Mouse (Mus musculus) lung, postnatal 0 days (tissue): Measurements from ENCODE around the gene Tsen15. TPM values are rescaled to one million over a fixed set of nuclear protein-coding genes. Genes with fewer than 3 reads are reported as not detected.

Source experiments
- ATAC-seq: fragments of 200-750 bp; cut with Nextera tagmentation; 2 replicates; pipeline ENCODE4 v1.8.0; 2017; ENCODE audit warnings: moderate library complexity
- DNase-seq: peaks from one replicate; pipeline ENCODE4 v3.0.0-alpha.2; 2016; ENCODE audit warnings: low spot score
- H3K27ac ChIP-seq: fragments of 300-500 bp; sonication (generic); 2 replicates; pipeline ENCODE4 v1.5.1; 2014; ENCODE audit warnings: antibody characterized with exemption, mild to moderate bottlenecking, low read length, mixed read lengths
- H3K27me3 ChIP-seq: fragments of 300-500 bp; sonication (generic); replicated peaks from 2 replicates; pipeline ENCODE4 v1.6.1; 2014; ENCODE audit warnings: low read length, mixed read lengths; ENCODE audit not compliant: insufficient read depth
- H3K36me3 ChIP-seq: fragments of 300-500 bp; sonication (generic); 2 replicates; pipeline ENCODE4 v1.6.1; 2014; ENCODE audit warnings: low read length, mixed read lengths; ENCODE audit not compliant: insufficient read depth
- H3K4me1 ChIP-seq: fragments of 300-500 bp; sonication (generic); 2 replicates; pipeline ENCODE4 v1.6.1; 2014; ENCODE audit warnings: antibody characterized with exemption, low read depth, low read length, mixed read lengths; ENCODE audit not compliant: insufficient read depth
- H3K4me2 ChIP-seq: fragments of 300-500 bp; sonication (generic); replicated peaks from 2 replicates; pipeline ENCODE4 v1.6.1; 2014; ENCODE audit warnings: low read depth, mild to moderate bottlenecking, low read length, moderate library complexity, mixed read lengths
- H3K4me3 ChIP-seq: fragments of 300-500 bp; sonication (generic); 2 replicates; pipeline ENCODE4 v1.5.1; 2014; ENCODE audit warnings: low read depth, low read length
- H3K9ac ChIP-seq: fragments of 300-500 bp; sonication (generic); replicated peaks from 2 replicates; pipeline ENCODE4 v1.6.1; 2014; ENCODE audit warnings: low read depth, mild to moderate bottlenecking
- H3K9me3 ChIP-seq: fragments of 300-500 bp; sonication (generic); 2 replicates; pipeline ENCODE4 v1.6.1; 2016; ENCODE audit warnings: low read length, mixed read lengths
- CTCF ChIP-seq: IDR thresholded peaks from 2 replicates; pipeline ENCODE4 v1.5.1; 2016; ENCODE audit warnings: antibody characterized with exemption, mild to moderate bottlenecking
- EP300 ChIP-seq: IDR thresholded peaks from 2 replicates; pipeline ENCODE4 v1.6.1; 2016; ENCODE audit warnings: antibody characterized with exemption, mild to moderate bottlenecking, control low read depth
- WGBS: fragments of 180-500 bp; shearing (Covaris S2); extraction: QIAGEN DNeasy Blood & Tissue Kit; methylation state at CpG from one replicate; pipeline ENCODE4 v1.1.7; 2014; 5-methylcytosine and 5-hydroxymethylcytosine counted together
- polyA plus RNA-seq: library from polyadenylated mRNA; unstranded; fragments of >200 nt; fragmentation: Nextera tagmentation; extraction: Ambion mirVana; gene quantifications from 2 replicates; pipeline ENCODE4 v1.2.1, GENCODE M21; 2015

The Tsen15 gene
- polyA plus RNA-seq, result 35.9 and 36.6 TPM in 2 replicates

DNA sequence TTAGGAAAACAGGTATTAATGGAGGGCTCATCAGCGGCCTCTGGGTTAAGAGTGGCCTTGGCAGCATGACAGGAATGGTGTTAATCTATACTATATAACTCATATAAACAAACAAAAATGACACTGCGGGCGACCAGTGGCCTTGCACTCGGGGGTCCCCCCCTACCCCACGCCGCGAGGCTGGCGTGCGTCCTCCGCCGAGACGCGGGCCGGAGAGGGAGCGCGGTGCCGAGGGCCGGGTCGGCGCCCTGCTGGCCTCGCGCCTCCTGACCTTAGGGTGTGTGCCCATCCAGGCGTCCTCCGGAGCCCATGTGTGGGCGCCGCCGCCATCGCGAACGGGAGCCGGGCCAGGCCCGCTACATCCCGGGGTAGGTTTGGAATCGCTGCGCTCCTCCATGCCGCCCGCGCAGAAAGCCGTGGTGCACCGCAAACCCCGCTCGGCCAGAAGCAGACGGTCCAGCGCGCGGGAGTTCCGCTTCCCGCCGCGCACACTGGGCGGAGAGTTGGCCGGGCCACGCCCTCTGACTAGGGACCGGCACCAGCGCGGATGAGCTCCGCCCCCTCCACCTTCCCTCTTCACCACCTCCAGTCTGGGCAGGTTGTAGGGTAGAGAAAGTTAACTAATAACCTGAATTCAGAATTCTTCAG, at the start of gene Tsen15:
Tsen15 (minus strand) TSS at position 501 of the 648 bp plus-strand sequence.
- ATAC-seq, result peak; percentile 99
- H3K4me2 ChIP-seq, result peak within 1 kb of the TSS; percentile 69
- under 1% methylated on average over 51 of the region's 57 CpGs for WGBS
- no peak within 1 kb of the TSS for H3K27ac ChIP-seq
- H3K4me1 ChIP-seq, result no peaks in the 10 kb centered on the region
- peak; percentile 93 for DNase-seq
- TF ChIP-seq EP300, result no peak
- peak; percentile 11; the same call in 1 of the 2 replicates for TF ChIP-seq CTCF
- H3K4me3 ChIP-seq, result peak within 1 kb of the TSS; percentile 83
- no peaks in the 10 kb centered on the region for H3K36me3 ChIP-seq
- H3K9ac ChIP-seq, result peak within 1 kb of the TSS; percentile 46
- no peaks in the 10 kb centered on the region for H3K27me3 ChIP-seq
- no peaks in the 10 kb centered on the region for H3K9me3 ChIP-seq

DNA sequence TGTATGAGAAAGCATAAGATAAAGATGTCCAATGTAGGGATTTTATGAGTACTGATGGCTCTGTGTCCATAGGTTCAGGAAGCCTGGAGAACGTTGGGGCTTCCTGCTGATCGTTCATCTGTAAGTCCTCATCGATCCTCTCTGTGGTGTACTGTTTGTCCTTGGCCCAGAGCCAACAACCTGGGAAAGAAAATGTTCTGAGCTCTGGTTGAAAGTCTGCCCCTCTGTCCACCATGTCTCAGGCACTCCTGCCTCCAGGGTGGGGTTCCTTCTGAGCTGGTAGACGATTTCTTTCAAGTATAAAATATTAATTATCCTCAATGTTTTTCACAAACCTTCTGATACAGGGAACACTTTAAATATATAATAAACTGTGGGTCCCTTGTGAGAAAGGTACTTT, 47.7 kb upstream of the Tsen15 start:
- Histone ChIP-seq H3K4me3 (no peak overlapping the region), H3K36me3 (no peaks in the 10 kb centered on the region), H3K9me3 (no peaks in the 10 kb centered on the region), H3K9ac (no peak overlapping the region), H3K27ac (no peak overlapping the region), H3K4me1 (no peaks in the 10 kb centered on the region), H3K4me2 (no peak overlapping the region), H3K27me3 (no peaks in the 10 kb centered on the region)
- DNase-seq, result no peak
- WGBS, result 58% methylated on average over 4 of the region's 4 CpGs
- TF ChIP-seq EP300, result no peak
- no peak for TF ChIP-seq CTCF
- ATAC-seq, result no peak

DNA sequence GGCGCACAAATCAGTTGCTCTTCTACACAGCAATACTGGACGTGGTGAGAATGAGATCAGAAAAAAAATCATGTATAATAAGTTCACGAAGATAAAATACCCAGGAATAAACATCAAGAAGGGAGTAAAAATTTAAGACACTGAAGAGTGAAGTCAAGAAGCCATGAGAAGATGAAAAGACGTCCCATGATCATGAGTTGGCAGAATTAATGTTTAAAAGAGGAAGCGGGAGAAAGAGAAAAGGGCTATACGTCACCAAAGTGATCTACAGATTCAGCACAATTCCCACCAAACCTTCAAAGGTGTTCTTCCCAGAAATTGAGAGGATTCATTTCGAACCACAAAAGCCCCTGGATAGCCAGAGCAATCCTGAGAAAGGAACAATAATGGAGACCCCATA, 43.3 kb upstream of the Tsen15 start:
- ATAC-seq, result no peak
- no peaks in the 10 kb centered on the region for H3K4me1 ChIP-seq
- H3K9me3 ChIP-seq, result no peaks in the 10 kb centered on the region
- H3K36me3 ChIP-seq, result no peaks in the 10 kb centered on the region
- no peak overlapping the region for H3K4me2 ChIP-seq
- no peaks in the 10 kb centered on the region for H3K27me3 ChIP-seq
- H3K27ac ChIP-seq, result no peak overlapping the region
- no peak overlapping the region for H3K4me3 ChIP-seq
- no peak overlapping the region for H3K9ac ChIP-seq
- TF ChIP-seq CTCF, result no peak
- TF ChIP-seq EP300, result no peak
- 87% methylated on average over 7 of the region's 7 CpGs for WGBS
- no peak for DNase-seq

DNA sequence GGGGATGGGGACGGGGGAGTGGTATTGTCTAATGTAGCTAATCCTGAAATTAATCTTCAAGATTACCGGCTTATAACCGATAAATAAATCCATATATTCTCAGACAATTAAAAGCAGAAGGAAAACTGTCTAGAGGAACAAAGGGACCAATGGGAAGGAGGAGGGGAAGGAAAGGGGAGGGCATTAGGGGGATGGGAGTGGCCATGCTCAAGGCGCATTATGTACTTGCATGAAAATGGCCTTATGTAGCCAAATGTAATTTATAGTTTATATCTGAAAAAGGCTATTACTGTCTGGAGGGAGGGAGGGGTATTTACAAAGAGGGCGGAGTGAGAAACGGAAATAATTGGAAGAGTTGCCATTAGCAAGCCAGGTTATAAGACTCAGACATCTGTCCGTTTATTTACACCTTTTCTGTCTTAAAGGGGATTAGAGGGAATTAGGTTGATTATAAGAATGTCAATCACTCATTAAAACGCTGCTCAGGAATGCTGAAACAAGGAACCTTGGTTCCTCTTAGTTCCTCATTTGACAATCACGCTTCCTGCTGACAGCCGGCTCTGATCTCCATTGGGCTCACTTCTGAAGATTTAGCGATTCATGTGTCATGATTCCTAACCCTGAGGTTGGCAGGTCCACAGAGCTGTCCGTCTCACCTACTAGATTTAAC, 41.6 kb upstream of the Tsen15 start:
- Histone ChIP-seq H3K4me3 (no peak overlapping the region), H3K9me3 (no peaks in the 10 kb centered on the region), H3K9ac (no peak overlapping the region), H3K27ac (no peak overlapping the region), H3K36me3 (no peaks in the 10 kb centered on the region), H3K4me2 (peak overlapping the region; percentile 17; the same call in 1 of the 2 replicates), H3K27me3 (no peaks in the 10 kb centered on the region), H3K4me1 (no peaks in the 10 kb centered on the region)
- no peak for DNase-seq
- 41% methylated on average over 12 of the region's 12 CpGs for WGBS
- no peak for ATAC-seq
- TF ChIP-seq CTCF (no peak), EP300 (no peak)

DNA sequence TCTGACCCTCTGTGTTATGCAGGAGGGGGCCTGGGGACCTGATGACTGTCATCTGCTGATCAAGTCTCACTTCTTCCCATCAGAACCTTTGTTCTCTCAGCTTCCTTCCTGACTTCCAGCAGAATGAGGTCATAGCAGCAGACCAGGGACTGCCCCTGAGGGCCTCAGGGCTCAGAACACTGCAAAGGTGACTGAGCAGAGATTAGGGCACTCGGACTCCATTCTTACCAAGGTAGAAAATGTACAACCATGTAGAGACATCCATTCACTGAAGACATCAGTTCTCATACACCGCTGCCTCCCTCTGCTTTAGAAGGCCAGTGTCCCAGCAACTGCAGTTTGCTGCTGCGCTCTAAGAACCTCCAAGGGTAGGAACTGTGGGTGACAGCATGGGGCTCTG, 36.6 kb upstream of the Tsen15 start:
- Histone ChIP-seq H3K27me3 (no peaks in the 10 kb centered on the region), H3K4me1 (no peaks in the 10 kb centered on the region), H3K4me2 (no peak overlapping the region), H3K36me3 (no peaks in the 10 kb centered on the region), H3K9ac (no peak overlapping the region), H3K27ac (no peak overlapping the region), H3K9me3 (no peaks in the 10 kb centered on the region), H3K4me3 (no peak overlapping the region)
- TF ChIP-seq CTCF (no peak), EP300 (no peak)
- WGBS, result 83% methylated on average over 3 of the region's 3 CpGs
- ATAC-seq (0 out of 2 replicates have a peak, but pooled peaks have one; percentile 28), DNase-seq (peak; percentile 7)

DNA sequence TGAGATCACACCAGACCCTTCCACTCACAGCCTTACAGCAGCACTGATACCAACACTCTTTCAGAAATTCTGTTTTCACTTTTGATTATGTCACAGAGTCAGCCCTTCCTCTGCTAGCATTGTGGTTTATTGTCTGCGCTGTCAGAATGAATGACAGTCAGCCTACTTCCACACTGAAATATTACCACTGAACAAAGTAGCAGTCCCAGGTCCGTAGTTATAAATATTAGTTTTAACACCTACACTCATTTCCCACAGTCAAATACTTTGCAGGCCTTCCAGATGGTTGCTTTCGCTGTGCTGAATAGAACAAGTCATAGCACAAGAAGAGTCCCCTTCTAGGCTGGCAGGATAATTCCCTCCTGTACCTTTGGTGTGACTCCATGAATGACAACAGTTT, 35.8 kb upstream of the Tsen15 start:
- TF ChIP-seq CTCF (no peak), EP300 (no peak)
- Histone ChIP-seq H3K27ac (no peak overlapping the region), H3K9ac (no peak overlapping the region), H3K9me3 (no peaks in the 10 kb centered on the region), H3K27me3 (no peaks in the 10 kb centered on the region), H3K4me3 (no peak overlapping the region), H3K36me3 (no peaks in the 10 kb centered on the region), H3K4me1 (no peaks in the 10 kb centered on the region), H3K4me2 (no peak overlapping the region)
- DNase-seq, result peak; percentile 6
- 61% methylated on average over 3 of the region's 3 CpGs for WGBS
- no peak for ATAC-seq
